Mouse (Mus musculus) kidney, adult 2 months (tissue): ENCODE results near the gene Tenm4.

ENCODE experiments used
- CTCF ChIP-seq: fragments of 200-500 bp; conservative IDR thresholded peaks from 2 replicates; pipeline ENCODE4 v1.5.1; 2011; ENCODE audit warnings: low read depth, mild to moderate bottlenecking, control low read depth, low read length, moderate library complexity, mixed read lengths; ENCODE audit not compliant: insufficient read depth, insufficient read length
- POLR2A ChIP-seq: fragments of 200-500 bp; IDR thresholded peaks from one replicate; pipeline ENCODE4 v1.6.1; 2011; ENCODE audit warnings: low read depth, low read length, control low read depth

DNA sequence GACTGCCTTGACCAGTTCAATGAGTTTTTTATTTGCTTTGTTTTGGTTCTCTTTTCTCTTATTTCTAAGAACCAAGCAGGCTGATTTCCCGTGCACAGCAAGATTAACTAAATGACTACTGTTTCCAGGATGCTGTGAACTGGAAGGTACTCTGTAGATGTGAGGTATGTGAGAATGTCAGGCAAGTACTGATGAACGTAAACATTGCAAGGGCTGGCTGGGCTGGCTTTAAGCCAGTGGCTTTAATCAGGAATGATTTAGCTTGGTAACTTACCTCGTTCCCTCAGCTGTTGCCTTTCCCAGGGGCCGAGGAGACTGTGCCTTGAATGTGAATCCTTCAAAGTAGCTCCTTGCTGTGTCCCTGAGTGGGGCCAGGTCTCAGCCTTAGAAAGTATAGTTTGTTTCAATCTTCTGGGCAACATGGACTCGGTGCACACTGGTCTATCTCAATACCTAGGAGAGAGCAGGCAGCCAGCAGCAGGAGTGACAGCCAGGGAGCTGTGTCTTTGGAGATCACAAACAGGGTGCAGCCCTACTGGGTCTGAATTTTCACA, 134.4 kb downstream of the Tenm4 start:
- TF ChIP-seq CTCF = no peak
- TF ChIP-seq POLR2A = no peak
